Mouse (Mus musculus) intestine, embryonic 15.5 days (tissue): ENCODE results near the gene Btg1. TPM values are rescaled to one million over a fixed set of nuclear protein-coding genes. Genes with fewer than 3 reads are reported as not detected.
A peak's percentile ranks its signal among the peaks of the same experiment; 100 is the strongest.

ENCODE experiments used
- ATAC-seq: fragments of 200-750 bp; cut with Nextera tagmentation; 2 replicates; pipeline ENCODE4 v1.8.0; 2017; ENCODE audit warnings: moderate TSS enrichment, moderate library complexity
- H3K27ac ChIP-seq: fragments of 300-500 bp; sonication (generic); 2 replicates; pipeline ENCODE4 v1.5.1; 2015; ENCODE audit warnings: mild to moderate bottlenecking, inconsistent platforms
- H3K27me3 ChIP-seq: fragments of 300-500 bp; sonication (generic); replicated peaks from 2 replicates; pipeline ENCODE4 v1.6.1; 2015; ENCODE audit warnings: inconsistent platforms
- H3K36me3 ChIP-seq: fragments of 300-500 bp; sonication (generic); 2 replicates; pipeline ENCODE4 v1.6.1; 2015; ENCODE audit warnings: inconsistent platforms
- H3K4me1 ChIP-seq: fragments of 300-500 bp; sonication (generic); replicated peaks from 2 replicates; pipeline ENCODE4 v1.6.1; 2015; ENCODE audit warnings: inconsistent platforms
- H3K4me2 ChIP-seq: fragments of 300-500 bp; sonication (generic); replicated peaks from 2 replicates; pipeline ENCODE4 v1.6.1; 2015; ENCODE audit warnings: mild to moderate bottlenecking, inconsistent platforms
- H3K4me3 ChIP-seq: fragments of 300-500 bp; sonication (generic); replicated peaks from 2 replicates; pipeline ENCODE4 v1.5.1; 2015; ENCODE audit warnings: inconsistent platforms
- H3K9ac ChIP-seq: fragments of 300-500 bp; sonication (generic); 2 replicates; pipeline ENCODE4 v1.6.1; 2015; ENCODE audit warnings: inconsistent platforms
- H3K9me3 ChIP-seq: fragments of 300-500 bp; sonication (generic); 2 replicates; pipeline ENCODE4 v1.6.1; 2016; ENCODE audit warnings: inconsistent platforms
- WGBS: fragments of 180-500 bp; shearing (Covaris S2); methylation state at CpG from one replicate; pipeline ENCODE4 v1.1.7; 2015; 5-methylcytosine and 5-hydroxymethylcytosine counted together
- polyA plus RNA-seq: library from polyadenylated mRNA; unstranded; fragments of >200 nt; fragmentation: Nextera tagmentation; extraction: Ambion mirVana; gene quantifications from 2 replicates; pipeline ENCODE4 v1.2.1, GENCODE M21; 2015

The Btg1 gene
- polyA plus RNA-seq, 1 experiment from 2014 or later = 47.9 TPM

- 76% methylated on average over 4 of the region's 4 CpGs for WGBS
- Histone ChIP-seq H3K27me3 (no peaks in the 10 kb centered on the region), H3K36me3 (peaks cover 6% of the 10 kb centered on the region; the same call in 1 of the 2 replicates), H3K4me1 (peaks cover 21% of the 10 kb centered on the region; the same call in 1 of the 2 replicates), H3K27ac (no peak overlapping the region), H3K4me3 (no peak overlapping the region), H3K9ac (no peak overlapping the region), H3K4me2 (no peak overlapping the region), H3K9me3 (no peaks in the 10 kb centered on the region)
- no peak for ATAC-seq
Measured at GRCm38 (mm10) chr10:96625682-96626081, 8.9 kb downstream of the Btg1 start.

- no peak overlapping the region for H3K27ac ChIP-seq
- no peak overlapping the region for H3K9ac ChIP-seq
- no peak overlapping the region for H3K4me2 ChIP-seq
Measured at GRCm38 (mm10) chr10:96626120-96626750, 9.4 kb downstream of the Btg1 start.

GRCm38 (mm10) chr10:96627332-96627731, 10.5 kb downstream of the Btg1 start:
- H3K9ac ChIP-seq = no peak overlapping the region
- peaks cover 12% of the 10 kb centered on the region; the same call in 1 of the 2 replicates for H3K4me1 ChIP-seq
- peaks cover 6% of the 10 kb centered on the region; the same call in 1 of the 2 replicates for H3K36me3 ChIP-seq
- no peaks in the 10 kb centered on the region for H3K9me3 ChIP-seq
- H3K4me2 ChIP-seq = no peak overlapping the region
- ATAC-seq = no peak
- no peaks in the 10 kb centered on the region for H3K27me3 ChIP-seq
- no peak overlapping the region for H3K4me3 ChIP-seq
- 90% methylated on average over 10 of the region's 10 CpGs for WGBS
- H3K27ac ChIP-seq = no peak overlapping the region

More at GRCm38 (mm10) chr10:96626120-96626750, 9.4 kb downstream of the Btg1 start:
- H3K36me3 ChIP-seq = peaks cover 6% of the 10 kb centered on the region; the same call in 1 of the 2 replicates
- H3K4me3 ChIP-seq = no peak overlapping the region
- H3K27me3 ChIP-seq = no peaks in the 10 kb centered on the region
- no peak for ATAC-seq
- 90% methylated on average over 10 of the region's 10 CpGs for WGBS
- H3K4me1 ChIP-seq = peaks cover 21% of the 10 kb centered on the region; the same call in 1 of the 2 replicates
- no peaks in the 10 kb centered on the region for H3K9me3 ChIP-seq

GRCm38 (mm10) chr10:96628100-96628912, 11.5 kb downstream of the Btg1 start:
- no peak overlapping the region for H3K27ac ChIP-seq
- H3K36me3 ChIP-seq = peaks cover 6% of the 10 kb centered on the region; the same call in 1 of the 2 replicates
- no peaks in the 10 kb centered on the region for H3K9me3 ChIP-seq
- peaks cover 6% of the 10 kb centered on the region; the same call in 1 of the 2 replicates for H3K4me1 ChIP-seq
- no peak overlapping the region for H3K9ac ChIP-seq
- no peak for ATAC-seq
- H3K4me3 ChIP-seq = no peak overlapping the region
- no peaks in the 10 kb centered on the region for H3K27me3 ChIP-seq
- no peak overlapping the region for H3K4me2 ChIP-seq
- WGBS = 79% methylated on average over 16 of the region's 16 CpGs

GRCm38 (mm10) chr10:96628913-96629199, 12.1 kb downstream of the Btg1 start:
- Histone ChIP-seq H3K27ac (no peak overlapping the region), H3K4me2 (no peak overlapping the region), H3K4me3 (no peak overlapping the region), H3K4me1 (peaks cover 4% of the 10 kb centered on the region; the same call in 1 of the 2 replicates), H3K27me3 (no peaks in the 10 kb centered on the region), H3K9me3 (no peaks in the 10 kb centered on the region), H3K9ac (no peak overlapping the region), H3K36me3 (peaks cover 6% of the 10 kb centered on the region; the same call in 1 of the 2 replicates)
- no peak for ATAC-seq
- WGBS = 83% methylated on average over 7 of the region's 7 CpGs

GRCm38 (mm10) chr10:96630110-96630509, 13.3 kb downstream of the Btg1 start:
- Histone ChIP-seq H3K27ac (no peak overlapping the region), H3K4me3 (no peak overlapping the region), H3K4me2 (no peak overlapping the region), H3K9me3 (no peaks in the 10 kb centered on the region), H3K36me3 (peaks cover 6% of the 10 kb centered on the region; the same call in 1 of the 2 replicates), H3K27me3 (no peaks in the 10 kb centered on the region), H3K9ac (no peak overlapping the region), H3K4me1 (no peaks in the 10 kb centered on the region; the same call in 1 of the 2 replicates)
- no peak for ATAC-seq
- 68% methylated on average over 5 of the region's 5 CpGs for whole genome bisulfite sequencing

GRCm38 (mm10) chr10:96631066-96631711, 14.4 kb downstream of the Btg1 start:
- Histone ChIP-seq H3K9ac (no peak overlapping the region), H3K4me1 (no peaks in the 10 kb centered on the region), H3K27ac (no peak overlapping the region), H3K4me2 (no peak overlapping the region), H3K4me3 (no peak overlapping the region), H3K9me3 (no peaks in the 10 kb centered on the region), H3K27me3 (no peaks in the 10 kb centered on the region), H3K36me3 (peaks cover 6% of the 10 kb centered on the region; the same call in 1 of the 2 replicates)
- WGBS = 52% methylated on average over 9 of the region's 9 CpGs
- ATAC-seq = no peak

- Histone ChIP-seq H3K9ac (no peak overlapping the region), H3K36me3 (peaks cover 6% of the 10 kb centered on the region; the same call in 1 of the 2 replicates), H3K27ac (no peak overlapping the region), H3K4me1 (no peaks in the 10 kb centered on the region), H3K9me3 (no peaks in the 10 kb centered on the region), H3K27me3 (no peaks in the 10 kb centered on the region), H3K4me2 (no peak overlapping the region), H3K4me3 (no peak overlapping the region)
- no peak for ATAC-seq
- WGBS = 67% methylated on average over 12 of the region's 12 CpGs
Measured at GRCm38 (mm10) chr10:96632271-96633144, 15.7 kb downstream of the Btg1 start.

GRCm38 (mm10) chr10:96633145-96633516, 16.3 kb downstream of the Btg1 start:
- H3K4me2 ChIP-seq = no peak overlapping the region
- H3K4me1 ChIP-seq = no peaks in the 10 kb centered on the region
- H3K4me3 ChIP-seq = no peak overlapping the region
- H3K9me3 ChIP-seq = no peaks in the 10 kb centered on the region
- no peaks in the 10 kb centered on the region for H3K27me3 ChIP-seq
- peaks cover 6% of the 10 kb centered on the region; the same call in 1 of the 2 replicates for H3K36me3 ChIP-seq
- H3K9ac ChIP-seq = no peak overlapping the region
- ATAC-seq = no peak
- WGBS = 57% methylated on average over 4 of the region's 4 CpGs
- H3K27ac ChIP-seq = no peak overlapping the region

- H3K27ac ChIP-seq = peak overlapping the region; percentile 58; the same call in 1 of the 2 replicates
- H3K4me3 ChIP-seq = no peak overlapping the region
- no peaks in the 10 kb centered on the region for H3K4me1 ChIP-seq
- ATAC-seq = peak; percentile 57
- WGBS = 17% methylated on average over 4 of the region's 4 CpGs
- no peaks in the 10 kb centered on the region for H3K27me3 ChIP-seq
- H3K9ac ChIP-seq = no peak overlapping the region
- no peaks in the 10 kb centered on the region for H3K9me3 ChIP-seq
- H3K36me3 ChIP-seq = no peaks in the 10 kb centered on the region
- no peak overlapping the region for H3K4me2 ChIP-seq
Measured at GRCm38 (mm10) chr10:96635472-96635871, 18.7 kb downstream of the Btg1 start.

GRCm38 (mm10) chr10:96638477-96638876, 21.7 kb downstream of the Btg1 start:
- Histone ChIP-seq H3K36me3 (no peaks in the 10 kb centered on the region), H3K9ac (no peak overlapping the region)
- 89% methylated on average over 2 of the region's 2 CpGs for whole genome bisulfite sequencing

More at GRCm38 (mm10) chr10:96638477-96638876, 21.7 kb downstream of the Btg1 start:
- ATAC-seq = no peak
- H3K4me3 ChIP-seq = no peak overlapping the region
- no peak overlapping the region for H3K4me2 ChIP-seq
- H3K27me3 ChIP-seq = no peaks in the 10 kb centered on the region
- no peaks in the 10 kb centered on the region for H3K9me3 ChIP-seq
- H3K4me1 ChIP-seq = no peaks in the 10 kb centered on the region
- no peak overlapping the region for H3K27ac ChIP-seq
